Mouse (Mus musculus): ENCODE data around the gene Sgip1.

- TF ChIP-seq CTCF (IDR thresholded peaks at IDR 0.05; ENCODE audit: borderline replicate concordance, insufficient read depth, low read depth, low read length) = no peak
- no peak for TF ChIP-seq POLR2A (IDR thresholded peaks at IDR 0.05; ENCODE audit: borderline replicate concordance, insufficient read depth, low read length)
These were observed 111.2 kb downstream of the Sgip1 start for GRCm38 (mm10) chr4:102852290-102852689.
